ENCODE assay signal across 13 mouse cellular contexts in the genomic region with DNA sequence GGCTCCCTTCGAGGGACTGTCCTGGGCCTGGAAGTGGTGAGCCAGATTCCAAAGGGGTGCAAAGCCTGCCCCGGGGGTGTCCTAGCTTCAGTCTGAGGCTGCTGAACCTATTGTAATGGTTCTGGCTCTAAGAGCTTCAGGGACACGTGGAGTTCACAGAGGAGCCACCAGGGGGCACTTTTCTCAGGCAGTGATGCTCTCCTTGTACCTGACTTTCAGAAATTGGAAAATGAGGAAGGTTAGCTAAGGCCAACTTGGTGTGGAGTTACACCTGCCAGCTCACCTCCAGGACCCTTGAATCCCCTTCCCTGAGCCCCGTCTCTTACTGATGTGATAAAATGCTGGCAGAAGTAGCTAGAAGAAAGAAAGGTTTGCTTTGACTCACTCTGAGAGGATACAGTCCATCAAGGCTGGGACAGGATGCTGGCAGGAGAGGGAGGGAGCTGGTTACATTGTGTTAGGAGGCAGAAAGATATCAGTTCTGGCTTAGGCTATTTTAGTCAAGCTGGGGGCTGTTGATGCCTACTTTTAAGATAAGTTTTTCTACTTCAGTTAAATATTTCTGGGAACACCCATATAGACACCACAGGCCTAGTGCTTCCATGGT. TPM values are rescaled to one million over a fixed set of nuclear protein-coding genes. Genes with fewer than 3 reads are reported as not detected.
A peak's percentile ranks its signal among the peaks of the same experiment; 100 is the strongest.
DNase-seq lines count a peak whose midpoint lies in the region; ATAC-seq and TF ChIP-seq lines count a peak whose summit lies in the region.
"Not testable (repeated sequence)": the region's sequence is repeated elsewhere in the genome, so short reads cannot be mapped to it uniquely, and the experiment has no call there.
"Had no signal": no experiment of that assay in that cellular context is flagged by ENCODE, and none has a peak within 500 bp of the region (broad histone marks: within the 10 kb centered on the region; RNA-seq: fewer than 3 reads in every experiment).

No protein-coding gene starts in this region.

- not testable (repeated sequence) for H3K27me3 ChIP-seq in hindbrain, embryonic 16.5 days (replicated peaks; ENCODE audit: control insufficient read depth, insufficient read depth, low read length); kidney, postnatal 0 days (ENCODE audit: insufficient read depth, low read length); lung, postnatal 0 days (replicated peaks; ENCODE audit: insufficient read depth, low read length); neural tube, embryonic 13.5 days

- not testable (repeated sequence) for H3K9me3 ChIP-seq in hindbrain, embryonic 16.5 days (ENCODE audit: control insufficient read depth, low read length); kidney, postnatal 0 days (replicated peaks; ENCODE audit: low read length); lung, postnatal 0 days (ENCODE audit: low read length); neural tube, embryonic 13.5 days

- H3K4me3 ChIP-seq in gastrocnemius, adult 2 months; hindbrain, embryonic 16.5 days (ENCODE audit: low read length); kidney, postnatal 0 days (replicated peaks; ENCODE audit: low read depth, low read length); lung, postnatal 0 days (ENCODE audit: low read depth, low read length); neural tube, embryonic 13.5 days: not testable (repeated sequence)

- H3K36me3 ChIP-seq in hindbrain, embryonic 16.5 days (ENCODE audit: control insufficient read depth, insufficient read depth, low read length); kidney, postnatal 0 days (ENCODE audit: insufficient read depth, low read length); lung, postnatal 0 days (ENCODE audit: insufficient read depth, low read length): not testable (repeated sequence)
- H3K36me3 ChIP-seq in neural tube, embryonic 13.5 days: peaks cover 17% of the 10 kb centered on the region

- TF ChIP-seq EP300 in lung, postnatal 0 days (IDR thresholded peaks at IDR 0.05): not testable (repeated sequence)

- not testable (repeated sequence) for H3K4me2 ChIP-seq in hindbrain, embryonic 16.5 days (ENCODE audit: low read length); kidney, postnatal 0 days (ENCODE audit: low read length); lung, postnatal 0 days (replicated peaks; ENCODE audit: low read depth, low read length); neural tube, embryonic 13.5 days

- intact Hi-C loops in gastrocnemius, adult 2 months (cut with DNase I): loop anchor here (10.0 kb wide), 1 partner anchor 242 kb away; no protein-coding TSS in a partner anchor

- H3K4me1 ChIP-seq in hindbrain, embryonic 16.5 days (ENCODE audit: control insufficient read depth, insufficient read depth, low read depth, low read length); kidney, postnatal 0 days (replicated peaks; ENCODE audit: insufficient read depth, low read length); lung, postnatal 0 days (ENCODE audit: insufficient read depth, low read depth, low read length); neural tube, embryonic 13.5 days (replicated peaks): not testable (repeated sequence)

- peak; percentile 2 for DNase-seq in ZHBTc4 (ENCODE audit: low read depth, low spot score)
- not testable (repeated sequence) for DNase-seq in gastrocnemius, adult 2 months; kidney, postnatal 0 days (ENCODE audit: low spot score); lung, postnatal 0 days (ENCODE audit: low spot score)

- H3K9ac ChIP-seq in hindbrain, embryonic 16.5 days (ENCODE audit: low read depth, low read length); kidney, postnatal 0 days (ENCODE audit: low read depth, low read length); lung, postnatal 0 days (replicated peaks; ENCODE audit: low read depth); neural tube, embryonic 13.5 days: not testable (repeated sequence)

- peak; percentile 84 for ATAC-seq in CD4-positive, CD25-positive, alpha-beta regulatory T cell, adult 4 months
- ATAC-seq in common myeloid progenitor, adult 5-6 weeks (replicated peaks; ENCODE audit: low read depth, poor library complexity, severe bottlenecking): peak; percentile 92
- 0 out of 2 replicates have a peak, but pooled peaks have one; percentile 34 for ATAC-seq in hindbrain, embryonic 16.5 days
- not testable (repeated sequence) for ATAC-seq in kidney, postnatal 0 days (replicated peaks; ENCODE audit: low FRiP score, low read depth); lung, postnatal 0 days
- 0 out of 2 replicates have a peak, but pooled peaks have one; percentile 33 for ATAC-seq in neural tube, embryonic 13.5 days (ENCODE audit: low read depth)

- WGBS in hindbrain, embryonic 16.5 days: 78% methylated on average over 2 of the region's 4 CpGs
- WGBS in kidney, postnatal 0 days: 77% methylated on average over 2 of the region's 4 CpGs
- 84% methylated on average over 1 of the region's 4 CpGs for WGBS in lung, postnatal 0 days
- 83% methylated on average over 2 of the region's 4 CpGs for WGBS in neural tube, embryonic 13.5 days

- peak; percentile 36 for TF ChIP-seq CTCF in gastrocnemius, adult 2 months (IDR thresholded peaks at IDR 0.05)
- TF ChIP-seq CTCF in kidney, postnatal 0 days (IDR thresholded peaks at IDR 0.05; ENCODE audit: low read depth): peak; percentile 30; the same call in 1 of the 2 replicates
- peak; percentile 32 for TF ChIP-seq CTCF in lung, postnatal 0 days (IDR thresholded peaks at IDR 0.05)

- not testable (repeated sequence) for H3K27ac ChIP-seq in gastrocnemius, adult 2 months; hindbrain, embryonic 16.5 days (ENCODE audit: low read depth, low read length); kidney, postnatal 0 days; lung, postnatal 0 days (ENCODE audit: low read length); neural tube, embryonic 13.5 days (replicated peaks)

RNA-seq across cellular contexts. Expression of a gene that starts 8.1 kb away (rescaled TPM):
- polyA plus RNA-seq in CD4-positive, CD25-positive, alpha-beta regulatory T cell, adult 4 months (2017; shearing (Covaris generic)): 10 to 100 TPM; 24.5 to 37.2 TPM
- total RNA-seq in common myeloid progenitor, adult 5-6 weeks (2017): 17.0 and 19.1 TPM in 2 replicates
- total RNA-seq in gastrocnemius, adult 2 months (2021): 10 to 100 TPM; 21.7 to 22.9 TPM
- polyA plus RNA-seq in hindbrain, embryonic 16.5 days (2015; fragmentation: Nextera tagmentation; extraction: Ambion mirVana): 14.6 and 17.3 TPM in 2 replicates
- polyA plus RNA-seq in kidney, postnatal 0 days (2015; fragmentation: Nextera tagmentation; extraction: Ambion mirVana): 12.7 and 13.3 TPM in 2 replicates
- 7.2 and 8.7 TPM in 2 replicates for polyA plus RNA-seq in lung, postnatal 0 days (2015; fragmentation: Nextera tagmentation; extraction: Ambion mirVana)
- polyA plus RNA-seq in neural tube, embryonic 13.5 days (2015; fragmentation: Nextera tagmentation; extraction: Ambion mirVana): 18.4 and 18.9 TPM in 2 replicates

RNA-seq across cellular contexts. Expression of a gene that starts 28.2 kb away (rescaled TPM):
- not detected for polyA plus RNA-seq in CD4-positive, CD25-positive, alpha-beta regulatory T cell, adult 4 months (2017; shearing (Covaris generic))
- not detected in 2 replicates for total RNA-seq in common myeloid progenitor, adult 5-6 weeks (2017)
- total RNA-seq in gastrocnemius, adult 2 months (2021): not detected
- not detected in 2 replicates for polyA plus RNA-seq in hindbrain, embryonic 16.5 days (2015; fragmentation: Nextera tagmentation; extraction: Ambion mirVana)
- 0.13 and 0.19 TPM in 2 replicates for polyA plus RNA-seq in kidney, postnatal 0 days (2015; fragmentation: Nextera tagmentation; extraction: Ambion mirVana)
- 0.19 and 0.25 TPM in 2 replicates for polyA plus RNA-seq in lung, postnatal 0 days (2015; fragmentation: Nextera tagmentation; extraction: Ambion mirVana)
- not detected in 2 replicates for polyA plus RNA-seq in neural tube, embryonic 13.5 days (2015; fragmentation: Nextera tagmentation; extraction: Ambion mirVana)
- total RNA-seq: gastrocnemius, postnatal 14 days had no signal
- polyA plus RNA-seq: hindbrain, embryonic 10.5 days; limb, embryonic 10.5 days; liver, embryonic 15.5 days; neural tube, embryonic 11.5 days had no signal

RNA-seq across cellular contexts. Expression of a gene that starts 29.1 kb away (rescaled TPM):
- polyA plus RNA-seq in CD4-positive, CD25-positive, alpha-beta regulatory T cell, adult 4 months (2017; shearing (Covaris generic)): 10 to 100 TPM; 25.4 to 36.9 TPM
- total RNA-seq in common myeloid progenitor, adult 5-6 weeks (2017): 38.1 and 42.1 TPM in 2 replicates
- 1 to 10 TPM; 3.6 to 5.8 TPM for total RNA-seq in gastrocnemius, adult 2 months (2021)
- polyA plus RNA-seq in hindbrain, embryonic 16.5 days (2015; fragmentation: Nextera tagmentation; extraction: Ambion mirVana): 9.1 and 9.4 TPM in 2 replicates
- polyA plus RNA-seq in kidney, postnatal 0 days (2015; fragmentation: Nextera tagmentation; extraction: Ambion mirVana): 9.6 and 11.4 TPM in 2 replicates
- 8.1 and 8.7 TPM in 2 replicates for polyA plus RNA-seq in lung, postnatal 0 days (2015; fragmentation: Nextera tagmentation; extraction: Ambion mirVana)
- polyA plus RNA-seq in neural tube, embryonic 13.5 days (2015; fragmentation: Nextera tagmentation; extraction: Ambion mirVana): 9.0 and 9.7 TPM in 2 replicates

RNA-seq across cellular contexts. Expression of a gene that starts 31.1 kb away (rescaled TPM):
- polyA plus RNA-seq in CD4-positive, CD25-positive, alpha-beta regulatory T cell, adult 4 months (2017; shearing (Covaris generic)): 100 to 1,000 TPM; 120 to 147 TPM
- total RNA-seq in common myeloid progenitor, adult 5-6 weeks (2017): 249 and 271 TPM in 2 replicates
- total RNA-seq in gastrocnemius, adult 2 months (2021): 10 to 100 TPM; 14.1 to 18.6 TPM
- 134 and 147 TPM in 2 replicates for polyA plus RNA-seq in hindbrain, embryonic 16.5 days (2015; fragmentation: Nextera tagmentation; extraction: Ambion mirVana)
- polyA plus RNA-seq in kidney, postnatal 0 days (2015; fragmentation: Nextera tagmentation; extraction: Ambion mirVana): 179 and 191 TPM in 2 replicates
- 69.6 and 71.6 TPM in 2 replicates for polyA plus RNA-seq in lung, postnatal 0 days (2015; fragmentation: Nextera tagmentation; extraction: Ambion mirVana)
- polyA plus RNA-seq in neural tube, embryonic 13.5 days (2015; fragmentation: Nextera tagmentation; extraction: Ambion mirVana): 155 and 158 TPM in 2 replicates
